Mouse (Mus musculus) E14TG2a.4 (cell line): ENCODE measurements around the gene Fnip2.

Experiments
- CTCF ChIP-seq: conservative IDR thresholded peaks from 2 replicates; pipeline ENCODE4 v1.5.1; 2014; ENCODE audit warnings: low read length
- NANOG ChIP-seq: IDR thresholded peaks from 2 replicates; pipeline ENCODE4 v1.6.1; 2014; ENCODE audit warnings: borderline replicate concordance, low read length, mixed read lengths

- no peak for TF ChIP-seq CTCF
- no peak for TF ChIP-seq NANOG
Measured at GRCm38 (mm10) chr3:79500279-79500678, 67.3 kb downstream of the Fnip2 start.
